Mouse (Mus musculus) limb, embryonic 12.5 days (tissue): Measurements from ENCODE around the gene Kcne3. TPM values are rescaled to one million over a fixed set of nuclear protein-coding genes. Genes with fewer than 3 reads are reported as not detected.

Experiments
- ATAC-seq: fragments of 200-750 bp; cut with Nextera tagmentation; 2 replicates; pipeline ENCODE4 v1.8.0; 2017; ENCODE audit warnings: low read depth, moderate TSS enrichment; ENCODE audit not compliant: insufficient number of reproducible peaks, insufficient read depth, low FRiP score, low TSS enrichment
- H3K27ac ChIP-seq: fragments of 300-500 bp; sonication (generic); 2 replicates; pipeline ENCODE4 v1.5.1; 2016; ENCODE audit warnings: mild to moderate bottlenecking, moderate library complexity
- H3K27me3 ChIP-seq: fragments of 300-500 bp; sonication (generic); 2 replicates; pipeline ENCODE4 v1.6.1; 2016; ENCODE audit warnings: mild to moderate bottlenecking, moderate library complexity
- H3K36me3 ChIP-seq: fragments of 300-500 bp; sonication (generic); 2 replicates; pipeline ENCODE4 v1.6.1; 2016; ENCODE audit warnings: mild to moderate bottlenecking, moderate library complexity
- H3K4me1 ChIP-seq: fragments of 300-500 bp; sonication (generic); replicated peaks from 2 replicates; pipeline ENCODE4 v1.6.1; 2016
- H3K4me2 ChIP-seq: fragments of 300-500 bp; sonication (generic); 2 replicates; pipeline ENCODE4 v1.6.1; 2016; ENCODE audit warnings: mild to moderate bottlenecking, moderate library complexity
- H3K4me3 ChIP-seq: fragments of 300-500 bp; sonication (generic); replicated peaks from 2 replicates; pipeline ENCODE4 v1.5.1; 2016; ENCODE audit warnings: mild to moderate bottlenecking
- H3K9ac ChIP-seq: fragments of 300-500 bp; sonication (generic); replicated peaks from 2 replicates; pipeline ENCODE4 v1.6.1; 2016; ENCODE audit warnings: mild to moderate bottlenecking, moderate library complexity
- H3K9me3 ChIP-seq: fragments of 300-500 bp; sonication (generic); 2 replicates; pipeline ENCODE4 v1.6.1; 2016; ENCODE audit warnings: mild to moderate bottlenecking, moderate library complexity
- WGBS: fragments of 180-500 bp; shearing (Covaris S2); methylation state at CpG from one replicate; pipeline ENCODE4 v1.1.7; 2016; 5-methylcytosine and 5-hydroxymethylcytosine counted together
- polyA plus RNA-seq: library from polyadenylated mRNA; unstranded; fragments of >200 nt; fragmentation: Nextera tagmentation; extraction: Ambion mirVana; gene quantifications from 2 replicates; pipeline ENCODE4 v1.2.1, GENCODE M21; 2016

Gene Kcne3
- 17.1 and 22.3 TPM in 2 replicates for polyA plus RNA-seq

- Histone ChIP-seq H3K4me3 (no peak within 1 kb of the TSS), H3K9me3 (no peaks in the 10 kb centered on the region), H3K4me1 (peaks cover 10% of the 10 kb centered on the region), H3K36me3 (no peaks in the 10 kb centered on the region), H3K4me2 (no peak within 1 kb of the TSS), H3K9ac (no peak within 1 kb of the TSS), H3K27ac (no peak within 1 kb of the TSS), H3K27me3 (peaks cover 50% of the 10 kb centered on the region)
- ATAC-seq: no peak
- 80% methylated on average over 3 of the region's 3 CpGs for WGBS
These were observed at the start of gene Kcne3 for GRCm38 (mm10) chr7:100176269-100176668. Gene Kcne3 (plus strand): TSS chr7:100176502.

DNA sequence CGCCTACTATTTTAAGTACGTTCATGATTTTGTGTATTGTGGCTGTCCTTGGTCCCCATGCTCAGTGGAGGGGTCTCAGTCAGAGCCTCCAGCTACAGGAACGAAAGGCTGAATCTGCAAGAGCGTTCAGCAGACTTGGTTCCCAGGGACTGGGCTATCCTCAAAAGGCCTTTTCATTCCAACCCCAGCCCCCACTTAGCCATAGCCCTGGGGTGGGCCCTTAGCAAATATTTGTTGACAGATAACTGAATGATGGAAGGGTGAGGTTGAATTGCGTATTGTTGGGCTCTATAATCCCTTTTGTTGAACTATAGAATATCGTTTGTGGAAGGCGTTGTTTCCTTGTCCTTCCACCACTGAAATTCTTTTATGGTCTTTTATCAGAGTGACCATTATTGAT lies 49.8 kb upstream of the Kcne3 start:
- no peaks in the 10 kb centered on the region for H3K27me3 ChIP-seq
- no peak overlapping the region for H3K27ac ChIP-seq
- H3K9ac ChIP-seq: no peak overlapping the region
- peaks cover 7% of the 10 kb centered on the region; the same call in 1 of the 2 replicates for H3K4me1 ChIP-seq
- no peaks in the 10 kb centered on the region for H3K36me3 ChIP-seq
- 90% methylated on average over 7 of the region's 7 CpGs for WGBS
- no peaks in the 10 kb centered on the region for H3K9me3 ChIP-seq
- no peak for ATAC-seq
- no peak overlapping the region for H3K4me2 ChIP-seq
- no peak overlapping the region for H3K4me3 ChIP-seq

GRCm38 (mm10) chr7:100128262-100129041 lies 47.9 kb upstream of the Kcne3 start:
- 86% methylated on average over 7 of the region's 7 CpGs for WGBS
- no peak for ATAC-seq
- Histone ChIP-seq H3K4me2 (no peak overlapping the region), H3K36me3 (no peaks in the 10 kb centered on the region), H3K27ac (no peak overlapping the region), H3K9me3 (no peaks in the 10 kb centered on the region), H3K4me1 (no peaks in the 10 kb centered on the region), H3K27me3 (no peaks in the 10 kb centered on the region), H3K4me3 (no peak overlapping the region), H3K9ac (no peak overlapping the region)

DNA sequence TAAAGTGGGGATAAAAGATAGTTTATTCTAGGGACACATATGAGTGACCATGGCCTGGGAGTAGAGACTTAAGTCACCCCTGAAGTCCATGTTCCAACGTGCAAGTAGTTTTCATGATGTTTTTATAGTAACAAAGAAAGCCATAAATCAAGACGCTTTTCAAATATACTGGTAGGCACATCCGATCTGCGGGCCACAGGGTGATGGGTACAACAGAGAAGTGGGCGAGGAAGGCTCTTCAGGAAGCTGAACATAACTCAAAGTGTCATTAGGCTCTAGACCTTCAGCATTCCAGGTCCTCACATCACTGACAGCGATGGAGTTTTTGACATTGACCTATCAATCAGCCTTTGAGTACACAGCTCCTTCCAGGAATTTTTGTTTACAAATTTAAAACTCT lies 45.7 kb upstream of the Kcne3 start:
- H3K4me1 ChIP-seq: no peaks in the 10 kb centered on the region

GRCm38 (mm10) chr7:100132379-100132778 lies 43.9 kb upstream of the Kcne3 start:
- Histone ChIP-seq H3K27me3 (no peaks in the 10 kb centered on the region), H3K9me3 (no peaks in the 10 kb centered on the region), H3K4me1 (no peaks in the 10 kb centered on the region), H3K27ac (peak overlapping the region; percentile 45; the same call in 1 of the 2 replicates), H3K4me3 (no peak overlapping the region), H3K36me3 (no peaks in the 10 kb centered on the region), H3K4me2 (no peak overlapping the region), H3K9ac (no peak overlapping the region)
- WGBS: 74% methylated on average over 1 of the region's 1 CpGs
- ATAC-seq: peak; percentile 59; the same call in 1 of the 2 replicates

More for the DNA sequence above, 45.7 kb upstream of the Kcne3 start:
- no peak overlapping the region for H3K4me3 ChIP-seq
- no peak overlapping the region for H3K27ac ChIP-seq
- no peak overlapping the region for H3K9ac ChIP-seq
- H3K36me3 ChIP-seq: no peaks in the 10 kb centered on the region
- H3K9me3 ChIP-seq: no peaks in the 10 kb centered on the region
- 63% methylated on average over 6 of the region's 6 CpGs for WGBS
- no peak for ATAC-seq
- H3K4me2 ChIP-seq: no peak overlapping the region
- no peaks in the 10 kb centered on the region for H3K27me3 ChIP-seq

DNA sequence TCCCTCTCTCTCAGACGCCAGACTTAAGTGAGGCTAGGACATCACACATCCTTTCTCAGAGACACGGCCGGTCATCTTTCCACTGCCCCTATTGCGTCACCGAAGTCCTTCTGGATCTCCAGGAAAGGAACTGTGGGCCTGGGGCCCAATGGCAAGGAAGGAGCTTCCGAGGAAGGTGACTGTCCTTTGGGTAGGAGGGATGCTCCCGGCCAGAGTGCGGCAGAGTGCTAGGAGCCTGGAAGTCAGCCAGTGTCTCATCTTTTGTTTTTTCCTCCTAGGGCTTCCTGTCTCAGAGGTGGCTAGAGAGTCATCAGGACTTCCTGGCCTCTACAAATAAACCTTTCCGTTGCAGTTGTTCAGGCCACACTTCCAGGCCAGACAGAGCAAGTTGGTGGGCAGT lies 39.3 kb upstream of the Kcne3 start:
- H3K27ac ChIP-seq: no peak overlapping the region
- no peaks in the 10 kb centered on the region for H3K9me3 ChIP-seq
- WGBS: 79% methylated on average over 9 of the region's 9 CpGs
- H3K9ac ChIP-seq: no peak overlapping the region
- H3K4me3 ChIP-seq: no peak overlapping the region
- no peak overlapping the region for H3K4me2 ChIP-seq
- no peaks in the 10 kb centered on the region for H3K27me3 ChIP-seq
- no peaks in the 10 kb centered on the region for H3K4me1 ChIP-seq
- no peak for ATAC-seq
- H3K36me3 ChIP-seq: no peaks in the 10 kb centered on the region

- Histone ChIP-seq H3K4me1 (no peaks in the 10 kb centered on the region), H3K9me3 (no peaks in the 10 kb centered on the region), H3K27ac (no peak overlapping the region), H3K4me3 (no peak overlapping the region), H3K4me2 (no peak overlapping the region), H3K36me3 (no peaks in the 10 kb centered on the region), H3K27me3 (no peaks in the 10 kb centered on the region), H3K9ac (no peak overlapping the region)
- WGBS: 92% methylated on average over 4 of the region's 4 CpGs
- no peak for ATAC-seq
These were observed 38.2 kb upstream of the Kcne3 start for GRCm38 (mm10) chr7:100138075-100138474.

DNA sequence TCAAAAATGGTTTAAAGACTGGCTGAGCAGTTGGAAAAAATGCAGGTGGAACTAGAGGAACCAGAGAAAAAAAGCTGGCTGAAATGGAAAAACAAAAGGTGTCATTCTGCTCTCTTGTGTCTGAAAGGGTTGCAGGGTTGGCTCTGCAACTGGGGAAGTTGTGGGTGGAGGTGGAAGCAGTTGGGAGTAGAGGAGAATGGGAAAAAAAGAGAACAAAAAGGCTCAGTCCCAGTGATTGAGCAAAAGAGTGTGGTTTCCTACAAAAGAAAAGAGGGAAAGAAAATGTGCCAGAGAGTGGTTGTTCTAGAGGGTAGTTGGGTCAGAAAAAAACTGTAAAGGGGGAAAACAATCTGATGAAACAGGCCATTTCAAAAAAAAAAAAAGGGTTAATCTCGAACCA lies 35.7 kb upstream of the Kcne3 start:
- Histone ChIP-seq H3K9ac (no peak overlapping the region), H3K4me2 (no peak overlapping the region), H3K36me3 (no peaks in the 10 kb centered on the region), H3K4me1 (no peaks in the 10 kb centered on the region), H3K9me3 (no peaks in the 10 kb centered on the region), H3K4me3 (no peak overlapping the region), H3K27ac (no peak overlapping the region), H3K27me3 (no peaks in the 10 kb centered on the region)
- WGBS: 56% methylated on average over 1 of the region's 1 CpGs
- no peak for ATAC-seq

DNA sequence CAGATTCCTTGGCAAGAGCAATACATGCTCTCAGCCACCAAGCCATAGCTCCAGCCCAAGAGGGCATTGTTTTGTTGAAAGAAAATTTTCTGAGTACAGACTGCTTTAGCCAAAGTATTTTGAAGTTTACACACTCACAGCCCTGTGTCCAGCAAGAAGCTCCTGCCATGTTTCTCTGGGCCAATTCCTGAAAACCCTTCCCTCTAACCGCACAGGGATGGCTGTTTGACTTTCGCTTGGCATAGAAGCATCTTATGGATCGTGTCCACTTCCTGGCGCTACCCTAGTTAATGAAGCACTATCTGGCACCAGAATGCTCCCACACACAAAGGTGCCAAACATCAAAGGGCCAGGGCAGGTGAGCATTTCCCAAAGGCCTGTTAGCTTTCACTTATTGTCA lies 27.7 kb upstream of the Kcne3 start:
- Histone ChIP-seq H3K9ac (no peak overlapping the region), H3K9me3 (no peaks in the 10 kb centered on the region), H3K4me2 (no peak overlapping the region), H3K27ac (no peak overlapping the region), H3K4me1 (no peaks in the 10 kb centered on the region), H3K27me3 (no peaks in the 10 kb centered on the region), H3K36me3 (no peaks in the 10 kb centered on the region), H3K4me3 (no peak overlapping the region)
- no peak for ATAC-seq
- 91% methylated on average over 4 of the region's 4 CpGs for WGBS

- ATAC-seq: no peak
- no peak overlapping the region for H3K9ac ChIP-seq
- WGBS: 67% methylated on average over 10 of the region's 10 CpGs
- H3K9me3 ChIP-seq: no peaks in the 10 kb centered on the region
- no peak overlapping the region for H3K27ac ChIP-seq
- H3K4me1 ChIP-seq: no peaks in the 10 kb centered on the region
- H3K27me3 ChIP-seq: no peaks in the 10 kb centered on the region
- no peak overlapping the region for H3K4me3 ChIP-seq
- no peak overlapping the region for H3K4me2 ChIP-seq
- H3K36me3 ChIP-seq: no peaks in the 10 kb centered on the region
These were observed 26.2 kb upstream of the Kcne3 start for GRCm38 (mm10) chr7:100150086-100150485.

DNA sequence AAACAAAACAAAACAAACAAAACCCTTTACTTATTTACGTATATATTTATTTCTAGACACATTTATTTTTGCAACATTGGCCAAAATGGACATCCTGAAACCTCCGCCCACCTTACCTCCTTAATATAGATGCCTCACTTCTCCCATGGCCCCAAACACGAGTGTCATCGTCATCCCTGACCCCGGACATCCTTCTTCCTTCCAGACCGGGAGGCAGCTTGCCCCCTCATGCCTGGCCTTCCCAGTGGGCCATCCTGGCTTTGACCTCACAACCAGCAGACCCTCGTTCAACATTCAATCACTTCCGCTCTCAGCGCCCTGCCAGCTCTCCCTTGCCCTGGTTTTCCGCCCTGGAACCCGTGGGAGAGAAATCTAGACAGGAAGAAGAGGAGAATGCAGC lies 25.7 kb upstream of the Kcne3 start:
- no peaks in the 10 kb centered on the region for H3K4me1 ChIP-seq
- no peak overlapping the region for H3K4me3 ChIP-seq
- H3K27me3 ChIP-seq: no peaks in the 10 kb centered on the region
- no peaks in the 10 kb centered on the region for H3K9me3 ChIP-seq
- 78% methylated on average over 11 of the region's 11 CpGs for WGBS
- H3K27ac ChIP-seq: no peak overlapping the region
- H3K36me3 ChIP-seq: no peaks in the 10 kb centered on the region
- no peak overlapping the region for H3K4me2 ChIP-seq
- ATAC-seq: no peak
- no peak overlapping the region for H3K9ac ChIP-seq

GRCm38 (mm10) chr7:100157669-100158068 lies 18.6 kb upstream of the Kcne3 start:
- H3K4me3 ChIP-seq: no peak overlapping the region
- H3K4me2 ChIP-seq: no peak overlapping the region
- no peak for ATAC-seq
- peaks cover 5% of the 10 kb centered on the region for H3K4me1 ChIP-seq
- WGBS: 76% methylated on average over 4 of the region's 4 CpGs
- H3K27ac ChIP-seq: no peak overlapping the region
- no peaks in the 10 kb centered on the region for H3K9me3 ChIP-seq
- H3K9ac ChIP-seq: no peak overlapping the region
- no peaks in the 10 kb centered on the region; the same call in 1 of the 2 replicates for H3K36me3 ChIP-seq
- no peaks in the 10 kb centered on the region for H3K27me3 ChIP-seq
